Mouse (Mus musculus) thymus, postnatal 36 days (tissue): ENCODE measurements around the gene Sptlc3.

ENCODE experiments used
- DNase-seq, 2 experiments: peaks; one replicate each; pipeline ENCODE4 v3.0.0; 2022; ENCODE audit warnings: mixed read lengths in 2 of 2

The Sptlc3 gene

DNA sequence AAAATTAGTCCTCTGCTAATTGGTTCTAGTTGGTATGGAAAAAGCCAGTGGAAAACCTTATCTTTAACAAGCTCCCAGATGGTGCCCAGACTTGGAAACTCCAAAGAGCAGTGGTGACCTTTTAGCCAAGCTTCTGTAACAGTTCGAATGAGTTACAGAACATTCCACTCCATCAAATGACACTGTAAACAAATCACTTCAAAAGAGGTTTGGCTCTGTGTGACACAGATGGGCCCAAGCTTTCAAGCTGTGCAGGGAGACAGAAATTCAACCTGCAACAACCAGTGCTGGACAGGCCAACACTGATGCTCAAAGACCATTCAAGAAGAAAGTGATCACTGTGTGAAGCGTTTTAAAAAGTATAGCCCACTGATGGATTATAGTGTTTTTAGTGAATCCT, 144.1 kb downstream of the Sptlc3 start:
- no peak for DNase-seq

DNA sequence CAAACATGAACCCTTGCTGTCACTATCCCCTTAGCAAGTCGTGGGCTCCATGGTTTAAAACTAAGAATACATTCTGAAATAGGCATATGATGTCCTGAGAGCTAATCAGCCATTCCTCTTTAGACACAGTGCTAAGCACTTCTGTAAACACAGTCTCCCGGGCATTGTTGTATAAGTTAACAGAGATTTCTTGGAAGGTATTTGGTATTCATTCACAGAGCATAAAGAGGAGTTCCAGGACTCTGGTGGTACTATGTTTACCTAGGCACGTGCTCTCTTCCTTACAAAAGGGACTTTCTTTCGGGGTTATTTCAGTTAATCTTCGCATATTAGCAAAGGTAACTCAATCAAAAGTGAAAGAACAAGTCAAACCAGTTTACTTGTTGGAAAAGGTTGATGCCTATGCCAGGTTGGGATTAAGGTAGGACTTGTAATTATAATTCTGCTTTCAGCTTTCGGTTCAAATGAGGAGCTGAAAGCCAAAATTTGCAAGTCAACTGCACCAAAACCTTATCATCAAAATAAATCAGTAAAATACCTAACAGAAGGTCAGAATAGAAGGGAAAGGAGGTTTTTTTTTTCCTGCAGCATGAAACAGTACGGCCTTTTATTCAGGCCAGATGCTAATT, 148.2 kb downstream of the Sptlc3 start:
- DNase-seq = no peak

DNA sequence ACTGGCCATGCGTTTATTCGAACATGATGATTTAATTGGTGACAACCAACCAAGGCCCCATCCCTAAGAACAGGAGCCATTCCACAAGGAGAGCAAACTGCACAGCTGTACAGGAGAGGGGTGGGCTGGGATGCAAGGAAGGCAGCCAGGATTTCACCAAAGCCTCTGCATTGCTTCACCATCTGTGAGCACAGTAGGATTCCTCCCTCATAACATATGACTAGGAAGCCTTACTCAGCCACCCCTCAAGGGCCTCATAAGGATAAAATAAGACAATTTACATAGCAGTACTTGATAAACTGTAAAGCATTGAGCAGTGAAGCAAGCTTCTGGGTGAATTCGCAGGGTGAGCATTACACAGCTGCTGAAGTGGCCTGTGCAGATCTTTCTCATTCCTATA, 155.8 kb downstream of the Sptlc3 start:
- no peak for DNase-seq

DNA sequence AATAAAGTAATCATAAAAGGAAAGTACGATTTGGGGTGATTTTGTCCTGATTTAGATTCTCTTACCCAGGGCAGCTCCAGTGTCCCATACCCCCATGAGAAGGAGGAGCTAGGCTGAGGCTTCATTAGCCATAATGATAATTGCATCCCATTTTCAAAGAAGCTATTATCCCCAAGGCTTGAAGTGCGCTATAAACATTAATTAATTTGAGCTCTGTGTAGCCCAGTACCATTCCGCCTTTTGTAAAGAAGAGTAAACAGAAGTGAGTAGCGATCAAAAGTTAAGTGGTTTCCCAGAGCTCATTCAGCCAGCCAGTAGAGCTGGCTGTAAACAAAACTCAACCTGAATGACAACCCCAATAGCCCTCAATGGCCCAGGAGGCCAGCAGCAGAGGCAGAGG, 163.0 kb downstream of the Sptlc3 start:
- no peak for DNase-seq

DNA sequence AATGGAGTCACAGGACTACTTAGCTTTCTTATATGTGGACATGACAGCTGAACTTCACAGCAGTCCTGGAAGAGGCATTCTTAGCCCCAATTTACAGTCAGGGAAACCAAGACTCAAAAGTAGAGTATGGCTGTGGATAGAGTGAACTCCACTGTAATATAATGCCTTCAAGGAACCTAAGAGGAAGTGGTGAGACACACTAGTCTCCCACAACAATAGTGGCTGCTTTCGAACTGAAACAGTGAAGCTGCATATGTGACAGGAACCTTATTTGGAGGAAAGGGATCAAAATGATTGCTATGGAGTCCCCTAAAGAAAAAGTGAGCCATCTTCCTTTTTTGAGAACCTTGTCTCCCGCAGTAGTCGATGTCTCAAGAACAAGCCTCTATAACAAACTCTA, 178.1 kb downstream of the Sptlc3 start:
- DNase-seq = no peak

DNA sequence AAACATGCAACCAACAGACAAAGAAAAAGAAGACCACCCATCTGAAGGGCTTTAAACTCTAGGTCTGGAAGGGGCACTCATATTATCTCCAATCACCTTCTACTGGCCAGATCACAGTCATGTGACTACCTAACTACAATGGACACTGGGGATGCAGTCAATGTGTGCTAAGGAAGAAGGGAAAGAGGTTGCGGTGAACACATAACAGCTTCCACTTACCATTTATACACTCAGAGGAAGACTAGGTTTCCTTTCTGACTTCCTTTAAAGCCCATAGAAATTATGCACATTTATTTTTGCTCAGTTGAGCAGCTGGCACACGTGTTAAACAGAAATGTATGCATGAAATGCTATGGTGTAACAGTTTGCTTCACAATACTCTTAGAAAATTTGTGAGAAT, 178.7 kb downstream of the Sptlc3 start:
- DNase-seq = no peak

DNA sequence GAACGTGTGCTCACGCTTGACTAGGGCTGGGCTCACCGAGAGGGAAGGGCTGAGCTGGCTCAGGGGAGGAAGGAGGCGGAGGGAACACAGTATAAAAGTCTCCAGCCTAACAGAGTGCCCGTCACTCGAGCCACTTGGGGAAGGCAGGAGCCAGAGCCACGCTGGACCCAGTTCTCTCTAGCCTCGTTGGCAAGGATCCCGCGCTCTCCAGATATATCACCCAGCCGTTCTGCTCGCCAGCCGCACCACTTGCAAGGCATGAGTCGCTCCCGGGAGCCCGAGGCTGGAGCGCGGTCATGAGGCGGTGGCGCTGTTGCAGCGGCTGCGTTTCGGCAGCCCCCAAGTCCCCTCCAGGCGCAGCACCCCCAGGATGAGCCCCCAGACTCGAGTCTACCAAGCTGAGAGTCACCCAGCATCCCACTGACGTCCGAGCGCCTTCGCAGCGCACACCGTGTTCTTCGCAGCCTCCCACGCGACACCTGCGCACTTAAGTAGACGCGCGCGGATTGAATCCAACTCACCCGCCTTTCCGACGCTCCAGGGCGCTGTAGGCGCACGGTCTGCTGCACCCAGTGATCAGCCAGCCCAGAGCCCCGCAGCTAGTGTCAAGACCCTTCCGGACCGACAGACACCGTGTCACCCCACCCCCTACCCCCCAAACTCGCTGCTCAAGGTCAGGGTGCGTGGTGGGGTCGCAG, 183.5 kb downstream of the Sptlc3 start:
- peak in 1 of 2 experiments; percentile 3 for DNase-seq

DNA sequence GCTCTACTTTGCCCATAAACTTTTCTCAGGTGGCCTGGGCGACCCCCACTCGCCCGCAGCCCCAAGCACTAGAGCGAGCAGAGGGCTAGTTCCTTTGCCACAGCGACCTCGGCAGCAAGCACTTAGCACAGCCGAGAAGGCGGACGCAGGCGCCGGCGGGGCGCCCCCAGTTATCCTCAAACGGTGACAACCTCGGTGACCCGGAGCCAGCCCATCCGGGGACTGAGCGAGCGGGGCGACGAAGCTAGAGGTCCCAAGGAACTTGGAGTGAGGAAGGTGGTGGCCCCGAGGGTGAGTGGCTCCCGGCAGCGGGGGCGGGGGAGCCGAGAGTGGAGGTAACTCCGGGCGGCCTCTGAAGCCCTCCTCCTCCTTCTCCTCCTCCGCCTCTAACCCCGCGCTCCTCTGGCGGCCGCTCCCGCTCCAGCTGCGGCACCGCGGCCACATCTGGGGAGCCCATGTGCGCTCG, 184.1 kb downstream of the Sptlc3 start, which contains the start of gene Ism1:
Gene Ism1, plus strand, starts transcription at position 370 of the 466 bp plus-strand sequence.
- DNase-seq = peak; percentile 4 to 10

DNA sequence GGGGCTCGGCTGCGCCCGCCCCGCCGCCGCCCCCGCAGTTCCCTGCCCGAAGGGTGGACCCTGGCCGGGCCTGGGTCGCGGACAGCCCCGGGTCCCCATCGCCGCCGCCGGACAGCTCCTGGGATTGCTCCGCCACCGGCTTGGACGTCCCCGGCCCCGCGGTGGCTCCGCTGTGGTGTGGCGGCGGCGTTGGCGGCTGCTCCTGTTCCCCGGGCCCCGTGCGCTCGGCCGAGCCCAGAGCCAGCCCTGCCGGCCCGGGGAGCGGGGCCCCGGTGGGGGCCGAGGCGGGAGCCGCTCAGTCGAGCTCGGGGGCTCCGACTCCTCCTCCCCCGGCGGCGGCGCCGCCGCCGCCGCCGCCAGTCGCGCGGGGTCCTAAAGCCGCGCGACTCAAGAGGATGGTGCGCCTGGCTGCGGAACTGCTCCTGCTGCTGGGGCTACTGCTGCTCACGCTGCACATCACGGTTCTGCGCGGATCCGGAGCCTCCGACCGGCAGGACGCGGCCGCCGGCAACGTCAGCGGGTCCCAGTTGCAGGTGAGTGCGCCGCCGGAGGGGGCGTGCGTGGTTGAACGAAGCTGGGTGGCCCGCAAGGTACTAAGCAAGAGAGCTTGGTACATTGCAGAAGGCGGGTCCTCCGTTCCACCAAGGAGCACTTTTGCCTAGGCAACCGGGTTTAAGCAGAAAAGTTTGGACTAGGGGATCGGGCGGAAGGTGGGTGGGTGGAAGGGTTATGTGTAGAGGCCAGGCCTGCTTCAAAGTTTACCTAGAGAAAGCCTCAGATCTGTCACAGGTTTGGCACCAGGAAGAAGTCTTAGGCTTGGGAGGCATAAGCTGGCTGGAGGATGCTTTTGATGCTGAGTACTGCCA, 184.8 kb downstream of the Sptlc3 start:
- DNase-seq = peak; percentile 10 to 12

DNA sequence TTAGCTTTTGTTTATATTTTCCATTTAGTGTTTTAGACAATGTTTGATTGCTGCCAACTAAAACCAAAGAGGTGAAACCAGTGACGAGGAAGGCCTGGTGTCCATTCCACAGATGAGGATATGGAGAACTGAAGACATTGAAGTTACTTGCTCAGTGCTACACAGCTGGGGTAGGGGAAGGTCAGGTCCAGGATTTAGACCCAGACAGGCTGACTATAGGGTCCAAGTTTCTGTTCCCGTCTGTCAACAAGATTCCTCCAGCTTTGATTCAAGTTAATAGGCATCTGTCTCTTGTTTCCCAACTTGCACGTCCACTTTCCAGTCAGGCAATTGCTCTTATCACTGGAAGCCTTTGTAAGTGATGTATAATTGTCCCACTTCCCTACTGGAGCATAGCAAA, 188.8 kb downstream of the Sptlc3 start:
- no peak for DNase-seq
